In genomic region chr2:147374245-147374644, GRCm38 (mm10) we compare ENCODE assay signal across 16 mouse cellular contexts. TPM values are rescaled to one million over a fixed set of nuclear protein-coding genes. Genes with fewer than 3 reads are reported as not detected.
"Had no signal": no experiment of that assay in that cellular context is flagged by ENCODE, and none has a peak within 500 bp of the region (broad histone marks: within the 10 kb centered on the region; RNA-seq: fewer than 3 reads in every experiment).

No protein-coding gene starts in this region.

- H3K36me3 ChIP-seq: liver, embryonic 12.5 days; midbrain, embryonic 10.5 days; midbrain, embryonic 13.5 days; neural tube, embryonic 13.5 days; stomach, embryonic 15.5 days had no signal

- H3K4me1 ChIP-seq: liver, embryonic 12.5 days; stomach, embryonic 15.5 days had no signal

- H3K4me2 ChIP-seq: liver, embryonic 12.5 days; lung, embryonic 14.5 days; midbrain, embryonic 13.5 days; stomach, embryonic 15.5 days had no signal

- H3K9ac ChIP-seq: liver, embryonic 12.5 days; liver, embryonic 14.5 days; lung, embryonic 14.5 days; midbrain, embryonic 13.5 days; neural tube, embryonic 13.5 days; stomach, embryonic 15.5 days had no signal

- DNase-seq: lung, adult 18-20 months; lung, embryonic 14.5 days; lung, postnatal 10 days; right cerebral cortex, postnatal 14 days; thymus, adult 2 months; thymus, postnatal 25 days; thymus, postnatal 4 days had no signal

- ATAC-seq: liver, embryonic 12.5 days; midbrain, embryonic 16.5 days had no signal

- H3K9me3 ChIP-seq: liver, embryonic 12.5 days; midbrain, embryonic 10.5 days; midbrain, embryonic 13.5 days; neural tube, embryonic 13.5 days; stomach, embryonic 15.5 days had no signal

- H3K27ac ChIP-seq: liver, embryonic 12.5 days; liver, embryonic 14.5 days; midbrain, embryonic 10.5 days; midbrain, embryonic 13.5 days; neural tube, embryonic 13.5 days; stomach, embryonic 15.5 days; stomach, postnatal 0 days had no signal

- H3K4me3 ChIP-seq: liver, embryonic 12.5 days; midbrain, embryonic 13.5 days; neural tube, embryonic 13.5 days; stomach, embryonic 15.5 days had no signal

RNA-seq across cellular contexts. Expression of gene Pax1, which starts 12.5 kb away (rescaled TPM):
- polyA plus RNA-seq: liver, embryonic 12.5 days; liver, embryonic 14.5 days; liver, embryonic 16.5 days; midbrain, embryonic 16.5 days; stomach, embryonic 15.5 days; stomach, postnatal 0 days had no signal
